Mouse (Mus musculus): Measurements from ENCODE around the gene Rpl12. TPM values are rescaled to one million over a fixed set of nuclear protein-coding genes. Genes with fewer than 3 reads are reported as not detected.
A peak's percentile ranks its signal among the peaks of the same experiment; 100 is the strongest.

The Rpl12 gene
- polyA plus RNA-seq, 1 experiment from 2014 or later, result 79.3 TPM

DNA sequence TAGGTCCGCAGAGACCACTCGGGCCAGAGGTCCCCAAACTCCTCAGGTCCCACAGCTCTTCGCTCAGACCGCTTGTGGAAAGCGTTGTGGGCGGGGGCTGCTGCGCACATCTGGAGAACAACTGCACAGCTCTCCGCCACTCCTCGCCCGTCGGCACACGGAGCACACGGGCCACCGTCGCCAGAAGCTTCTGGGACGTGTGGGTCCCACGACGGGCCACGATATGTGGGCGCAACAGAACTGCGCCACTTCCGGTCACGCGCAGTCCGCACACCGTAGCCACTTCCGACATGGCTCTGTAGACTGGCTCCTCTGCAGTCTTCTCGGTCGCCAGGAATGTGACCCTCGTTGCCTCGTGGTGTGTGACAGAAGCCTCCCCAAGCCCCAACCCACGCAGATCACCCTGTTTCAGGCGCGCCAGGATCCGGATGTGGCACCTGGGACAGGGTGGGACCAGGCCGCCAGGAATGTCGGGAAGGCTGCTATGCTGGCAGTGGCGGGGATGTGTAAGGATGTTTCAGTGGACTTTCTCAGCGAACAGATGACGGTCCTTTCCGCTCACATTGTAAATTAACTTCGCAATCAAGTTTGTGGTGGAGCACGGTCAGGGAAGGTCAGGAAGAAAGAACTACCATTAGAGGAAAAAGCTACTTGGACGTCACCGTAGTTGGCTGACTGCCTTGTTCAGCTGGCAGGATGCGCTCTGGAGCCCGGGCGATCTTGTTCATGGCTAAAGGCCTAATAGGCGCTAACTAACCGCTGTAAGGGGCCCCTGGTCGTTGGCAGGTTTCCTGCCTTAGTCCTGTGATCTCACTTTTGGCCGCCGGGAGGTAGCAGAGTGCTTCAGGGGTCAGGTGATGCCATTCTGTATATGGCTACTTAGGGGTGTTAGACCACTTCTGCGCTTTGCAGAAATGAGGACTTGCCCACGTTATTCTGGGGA is 5.6 kb downstream of the Rpl12 start:
- peak overlapping the region; percentile 81 for H3K9ac ChIP-seq
- peak overlapping the region; percentile 99 for H3K27ac ChIP-seq
- H3K27me3 ChIP-seq, result no peaks in the 10 kb centered on the region
- H3K4me1 ChIP-seq (replicated peaks), result peaks cover 69% of the 10 kb centered on the region
- peaks cover 21% of the 10 kb centered on the region for H3K36me3 ChIP-seq
- WGBS, result under 1% methylated on average over 55 of the region's 55 CpGs
- H3K9me3 ChIP-seq (replicated peaks), result no peaks in the 10 kb centered on the region
- H3K4me2 ChIP-seq, result peak overlapping the region; percentile 94
- peak overlapping the region; percentile 62 for H3K4me3 ChIP-seq
- peak; percentile 79 for ATAC-seq (replicated peaks; ENCODE audit: insufficient number of reproducible peaks, insufficient read depth, low FRiP score, low read depth)

DNA sequence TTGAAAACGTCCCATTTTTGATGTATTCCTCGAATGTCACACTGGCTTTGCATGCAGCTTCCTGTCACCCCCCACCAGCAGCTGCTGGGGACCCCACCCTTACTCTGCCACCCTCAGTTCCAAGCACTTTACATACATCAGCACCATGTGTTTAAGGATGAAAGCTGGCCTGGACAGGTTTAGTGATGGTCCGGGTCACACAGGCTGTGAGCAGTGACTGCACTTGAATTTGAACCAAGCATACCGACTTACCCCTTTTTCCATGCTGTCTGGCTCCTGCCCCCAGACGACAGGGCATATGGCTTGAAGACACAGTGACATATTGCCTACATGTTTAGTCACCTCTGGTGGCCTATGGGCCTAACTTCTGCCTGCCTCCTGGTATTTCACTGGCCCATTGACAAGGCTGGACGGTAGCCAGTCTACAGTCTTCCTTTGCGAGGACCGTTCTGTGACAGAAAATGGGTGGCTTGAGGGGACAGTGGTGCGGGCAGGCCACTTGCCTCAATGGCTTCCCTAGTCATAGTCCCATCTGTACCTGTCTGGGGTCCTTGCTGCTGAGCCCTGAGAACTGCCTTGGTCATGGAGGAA is 6.8 kb downstream of the Rpl12 start:
- ATAC-seq (replicated peaks; ENCODE audit: insufficient number of reproducible peaks, insufficient read depth, low FRiP score, low read depth), result no peak
- Histone ChIP-seq H3K4me1 (replicated peaks) (peaks cover 61% of the 10 kb centered on the region), H3K27ac (peak overlapping the region; percentile 99), H3K4me2 (peak overlapping the region; percentile 94), H3K36me3 (peaks cover 19% of the 10 kb centered on the region), H3K9ac (peak overlapping the region; percentile 81; the same call in 1 of the 2 replicates), H3K4me3 (peak overlapping the region; percentile 62), H3K9me3 (replicated peaks) (no peaks in the 10 kb centered on the region), H3K27me3 (no peaks in the 10 kb centered on the region)
- 78% methylated on average over 9 of the region's 9 CpGs for WGBS

GRCm38 (mm10) chr2:32969326-32969725 is 8.0 kb downstream of the Rpl12 start:
- Histone ChIP-seq H3K4me2 (peak overlapping the region; percentile 52), H3K4me3 (peak overlapping the region; percentile 15; the same call in 1 of the 2 replicates), H3K27ac (peak overlapping the region; percentile 89), H3K9me3 (replicated peaks) (no peaks in the 10 kb centered on the region), H3K36me3 (peaks cover 18% of the 10 kb centered on the region), H3K4me1 (replicated peaks) (peaks cover 50% of the 10 kb centered on the region), H3K27me3 (no peaks in the 10 kb centered on the region), H3K9ac (peak overlapping the region; percentile 39)
- peak; percentile 36; the same call in 1 of the 2 replicates for ATAC-seq (replicated peaks; ENCODE audit: insufficient number of reproducible peaks, insufficient read depth, low FRiP score, low read depth)
- 40% methylated on average over 8 of the region's 8 CpGs for WGBS

GRCm38 (mm10) chr2:32971235-32971634 is 9.9 kb downstream of the Rpl12 start:
- no peaks in the 10 kb centered on the region for H3K27me3 ChIP-seq
- H3K9ac ChIP-seq, result no peak overlapping the region
- H3K27ac ChIP-seq, result no peak overlapping the region
- WGBS, result 55% methylated on average over 9 of the region's 9 CpGs
- H3K4me2 ChIP-seq, result no peak overlapping the region
- H3K4me3 ChIP-seq, result no peak overlapping the region
- no peaks in the 10 kb centered on the region for H3K9me3 ChIP-seq (replicated peaks)
- H3K36me3 ChIP-seq, result peaks cover 12% of the 10 kb centered on the region
- H3K4me1 ChIP-seq (replicated peaks), result peaks cover 34% of the 10 kb centered on the region
- no peak for ATAC-seq (replicated peaks; ENCODE audit: insufficient number of reproducible peaks, insufficient read depth, low FRiP score, low read depth)

GRCm38 (mm10) chr2:32974216-32974615 is 12.9 kb downstream of the Rpl12 start:
- H3K9ac ChIP-seq, result no peak overlapping the region
- no peak overlapping the region for H3K4me2 ChIP-seq
- H3K27ac ChIP-seq, result no peak overlapping the region
- H3K4me1 ChIP-seq (replicated peaks), result peaks cover 15% of the 10 kb centered on the region
- H3K27me3 ChIP-seq, result no peaks in the 10 kb centered on the region
- H3K36me3 ChIP-seq, result peaks cover 15% of the 10 kb centered on the region
- no peak for ATAC-seq (replicated peaks; ENCODE audit: insufficient number of reproducible peaks, insufficient read depth, low FRiP score, low read depth)
- 80% methylated on average over 8 of the region's 8 CpGs for WGBS
- no peaks in the 10 kb centered on the region for H3K9me3 ChIP-seq (replicated peaks)
- H3K4me3 ChIP-seq, result no peak overlapping the region

DNA sequence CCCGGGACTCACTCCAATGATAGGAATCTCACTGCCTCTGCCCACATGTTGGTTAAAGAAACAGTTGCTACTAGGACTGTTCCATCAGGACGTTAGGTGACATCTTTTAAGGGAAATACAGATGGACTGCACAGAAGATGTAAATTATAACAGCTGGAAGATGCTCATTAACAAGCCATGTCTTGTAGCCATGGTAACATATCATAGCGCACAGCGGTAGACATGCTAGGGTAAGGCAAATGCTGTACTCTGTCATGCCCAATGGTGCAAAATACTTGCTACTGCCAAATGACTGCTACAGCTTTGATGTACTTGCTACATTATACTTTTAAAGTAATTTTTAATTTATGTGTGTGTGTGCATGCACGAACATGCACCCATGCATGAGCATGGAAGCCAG is 15.8 kb downstream of the Rpl12 start:
- no peak overlapping the region for H3K4me3 ChIP-seq
- ATAC-seq (replicated peaks; ENCODE audit: insufficient number of reproducible peaks, insufficient read depth, low FRiP score, low read depth), result no peak
- WGBS, result 70% methylated on average over 5 of the region's 5 CpGs
- peaks cover 15% of the 10 kb centered on the region for H3K36me3 ChIP-seq
- H3K4me2 ChIP-seq, result no peak overlapping the region
- H3K27ac ChIP-seq, result no peak overlapping the region
- H3K9ac ChIP-seq, result no peak overlapping the region
- H3K4me1 ChIP-seq (replicated peaks), result peaks cover 10% of the 10 kb centered on the region
- H3K27me3 ChIP-seq, result no peaks in the 10 kb centered on the region
- no peaks in the 10 kb centered on the region for H3K9me3 ChIP-seq (replicated peaks)

GRCm38 (mm10) chr2:32978675-32979074 is 17.3 kb downstream of the Rpl12 start:
- peaks cover 16% of the 10 kb centered on the region for H3K4me1 ChIP-seq (replicated peaks)
- no peak overlapping the region for H3K27ac ChIP-seq
- H3K4me3 ChIP-seq, result no peak overlapping the region
- peaks cover 11% of the 10 kb centered on the region; the same call in 1 of the 2 replicates for H3K36me3 ChIP-seq
- no peak overlapping the region for H3K4me2 ChIP-seq
- H3K9ac ChIP-seq, result no peak overlapping the region
- no peaks in the 10 kb centered on the region for H3K27me3 ChIP-seq
- WGBS, result 57% methylated on average over 3 of the region's 3 CpGs
- H3K9me3 ChIP-seq (replicated peaks), result no peaks in the 10 kb centered on the region
- no peak for ATAC-seq (replicated peaks; ENCODE audit: insufficient number of reproducible peaks, insufficient read depth, low FRiP score, low read depth)

DNA sequence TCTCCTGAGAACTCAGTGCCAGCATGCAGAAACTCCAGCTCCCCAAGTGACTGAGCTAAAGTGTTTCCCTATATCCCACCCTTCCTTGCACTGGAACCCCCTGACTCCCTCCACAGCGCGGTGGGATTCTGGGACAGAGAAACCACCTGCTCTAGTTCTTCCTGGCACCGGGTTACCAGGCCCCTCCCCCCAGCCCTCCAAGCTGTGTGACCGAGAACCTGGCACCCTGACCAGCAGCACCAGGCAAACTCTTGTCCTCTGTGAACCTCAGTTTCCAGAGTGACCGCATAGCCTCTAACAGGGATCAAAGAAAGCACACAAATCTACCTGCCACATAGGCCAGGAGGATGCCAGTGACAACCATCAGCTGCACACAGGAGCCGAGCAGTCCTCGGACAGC is 18.3 kb downstream of the Rpl12 start:
- H3K4me2 ChIP-seq, result no peak overlapping the region
- H3K9ac ChIP-seq, result no peak overlapping the region
- no peak overlapping the region for H3K4me3 ChIP-seq
- WGBS, result 88% methylated on average over 7 of the region's 7 CpGs
- H3K36me3 ChIP-seq, result 0 out of 2 replicates have a peak, but pooled peaks cover 4% of the 10 kb centered on the region
- H3K4me1 ChIP-seq (replicated peaks), result peaks cover 16% of the 10 kb centered on the region
- H3K27me3 ChIP-seq, result no peaks in the 10 kb centered on the region
- no peak for ATAC-seq (replicated peaks; ENCODE audit: insufficient number of reproducible peaks, insufficient read depth, low FRiP score, low read depth)
- H3K27ac ChIP-seq, result no peak overlapping the region
- H3K9me3 ChIP-seq (replicated peaks), result no peaks in the 10 kb centered on the region

GRCm38 (mm10) chr2:32981281-32981680 is 19.9 kb downstream of the Rpl12 start:
- Histone ChIP-seq H3K4me3 (peak overlapping the region; percentile 66), H3K9ac (peak overlapping the region; percentile 68), H3K27me3 (no peaks in the 10 kb centered on the region), H3K9me3 (replicated peaks) (no peaks in the 10 kb centered on the region), H3K36me3 (0 out of 2 replicates have a peak, but pooled peaks cover 3% of the 10 kb centered on the region), H3K4me1 (replicated peaks) (peaks cover 16% of the 10 kb centered on the region), H3K27ac (peak overlapping the region; percentile 59; the same call in 1 of the 2 replicates), H3K4me2 (peak overlapping the region; percentile 92)
- under 1% methylated on average over 23 of the region's 23 CpGs for WGBS
- peak; percentile 64 for ATAC-seq (replicated peaks; ENCODE audit: insufficient number of reproducible peaks, insufficient read depth, low FRiP score, low read depth)

GRCm38 (mm10) chr2:32981725-32982271 is 20.4 kb downstream of the Rpl12 start, which contains the start of gene Slc2a8:
Slc2a8 (minus strand) TSS chr2:32982083.
- peak within 1 kb of the TSS; percentile 92 for H3K4me2 ChIP-seq
- H3K9me3 ChIP-seq (replicated peaks), result no peaks in the 10 kb centered on the region
- H3K36me3 ChIP-seq, result no peaks in the 10 kb centered on the region
- no peaks in the 10 kb centered on the region for H3K27me3 ChIP-seq
- peaks cover 14% of the 10 kb centered on the region for H3K4me1 ChIP-seq (replicated peaks)
- H3K9ac ChIP-seq, result peak within 1 kb of the TSS; percentile 68
- peak within 1 kb of the TSS; percentile 66 for H3K4me3 ChIP-seq
- peak; percentile 98 for ATAC-seq (replicated peaks; ENCODE audit: insufficient number of reproducible peaks, insufficient read depth, low FRiP score, low read depth)
- H3K27ac ChIP-seq, result peak within 1 kb of the TSS; percentile 59
- 0% methylated on average over 48 of the region's 50 CpGs for WGBS

GRCm38 (mm10) chr2:32982700-32983099 is 21.3 kb downstream of the Rpl12 start:
- H3K4me1 ChIP-seq (replicated peaks), result peaks cover 14% of the 10 kb centered on the region
- H3K27ac ChIP-seq, result no peak overlapping the region
- H3K36me3 ChIP-seq, result no peaks in the 10 kb centered on the region
- ATAC-seq (replicated peaks; ENCODE audit: insufficient number of reproducible peaks, insufficient read depth, low FRiP score, low read depth), result no peak
- no peaks in the 10 kb centered on the region for H3K27me3 ChIP-seq
- H3K9me3 ChIP-seq (replicated peaks), result no peaks in the 10 kb centered on the region
- WGBS, result 2% methylated on average over 4 of the region's 4 CpGs
- H3K9ac ChIP-seq, result peak overlapping the region; percentile 7; the same call in 1 of the 2 replicates
- peak overlapping the region; percentile 66 for H3K4me3 ChIP-seq
- H3K4me2 ChIP-seq, result peak overlapping the region; percentile 92
